Mouse (Mus musculus) liver, adult 2 months (tissue): ENCODE data around the gene Plcl1. TPM values are rescaled to one million over a fixed set of nuclear protein-coding genes. Genes with fewer than 3 reads are reported as not detected.

ENCODE experiments used
- DNase-seq: peaks from one replicate; pipeline ENCODE4 v3.0.0-alpha.2; 2011; ENCODE audit warnings: low read depth, low spot score; ENCODE audit errors: extremely low read depth
- H3K27ac ChIP-seq: fragments of 200-500 bp; replicated peaks from 2 replicates; pipeline ENCODE4 v1.5.1; 2012; ENCODE audit warnings: low read depth, mild to moderate bottlenecking, control low read depth, inconsistent platforms, low read length; ENCODE audit not compliant: insufficient read depth
- H3K27me3 ChIP-seq: fragments of 200-500 bp; 2 replicates; pipeline ENCODE4 v1.6.1; 2012; ENCODE audit warnings: mild to moderate bottlenecking, moderate library complexity, low read length, inconsistent platforms; ENCODE audit not compliant: control insufficient read depth, insufficient read depth
- H3K36me3 ChIP-seq: fragments of 200-500 bp; 2 replicates; pipeline ENCODE4 v1.6.1; 2012; ENCODE audit warnings: low read length, inconsistent platforms; ENCODE audit not compliant: control insufficient read depth, insufficient read depth
- H3K4me1 ChIP-seq: fragments of 200-500 bp; 2 replicates; pipeline ENCODE4 v1.6.1; 2011; ENCODE audit warnings: low read length; ENCODE audit not compliant: control insufficient read depth, insufficient read depth
- H3K4me3 ChIP-seq: fragments of 200-500 bp; 2 replicates; pipeline ENCODE4 v1.5.1; 2011; ENCODE audit warnings: low read depth, mild to moderate bottlenecking, control low read depth, low read length, moderate library complexity; ENCODE audit not compliant: insufficient read depth
- H3K79me2 ChIP-seq: fragments of 200-500 bp; 2 replicates; pipeline ENCODE4 v1.6.1; 2012; ENCODE audit warnings: inconsistent platforms, mild to moderate bottlenecking, low read length, moderate library complexity; ENCODE audit not compliant: control insufficient read depth, insufficient read depth
- H3K9ac ChIP-seq: fragments of 200-500 bp; 2 replicates; pipeline ENCODE4 v1.6.1; 2012; ENCODE audit warnings: low read depth, mild to moderate bottlenecking, control low read depth, inconsistent platforms, low read length
- CTCF ChIP-seq: fragments of 200-500 bp; IDR thresholded peaks from 2 replicates; pipeline ENCODE4 v1.5.1; 2011; ENCODE audit warnings: low read depth, low read length, control low read depth
- POLR2A ChIP-seq: fragments of 200-500 bp; IDR thresholded peaks from 2 replicates; pipeline ENCODE4 v1.6.1; 2011; ENCODE audit warnings: low read length, control low read depth; ENCODE audit not compliant: insufficient read depth; ENCODE audit errors: extremely low read depth
- WGBS: fragments of 180-500 bp; shearing (Covaris S2); methylation state at CpG from one replicate; pipeline ENCODE4 v1.1.7; 2018; 5-methylcytosine and 5-hydroxymethylcytosine counted together
- polyA plus RNA-seq: library from polyadenylated mRNA; depleted of rRNA; stranded (reverse); fragments of >200 nt; gene quantifications from 2 replicates; pipeline ENCODE4 v1.2.3, GENCODE M21; 2012
- total RNA-seq: library from RNA; depleted of rRNA; stranded (reverse); fragments of >200 nt; gene quantifications from 2 replicates; pipeline ENCODE4 v1.2.3, GENCODE M21; 2014

The Plcl1 gene
- total and polyA plus RNA-seq, 2 experiments = 0.09 to 0.65 TPM

GRCm38 (mm10) chr1:55572664-55573063 lies 166.9 kb downstream of the Plcl1 start:
- TF ChIP-seq CTCF (no peak), POLR2A (no peak)
- H3K79me2 ChIP-seq = no peaks in the 10 kb centered on the region
- WGBS = 80% methylated on average over 3 of the region's 3 CpGs
- no peak for DNase-seq
- H3K4me3 ChIP-seq = no peak overlapping the region
- H3K36me3 ChIP-seq = no peaks in the 10 kb centered on the region
- H3K27ac ChIP-seq = no peak overlapping the region
- H3K9ac ChIP-seq = no peak overlapping the region
- H3K27me3 ChIP-seq = no peaks in the 10 kb centered on the region
- no peaks in the 10 kb centered on the region for H3K4me1 ChIP-seq

DNA sequence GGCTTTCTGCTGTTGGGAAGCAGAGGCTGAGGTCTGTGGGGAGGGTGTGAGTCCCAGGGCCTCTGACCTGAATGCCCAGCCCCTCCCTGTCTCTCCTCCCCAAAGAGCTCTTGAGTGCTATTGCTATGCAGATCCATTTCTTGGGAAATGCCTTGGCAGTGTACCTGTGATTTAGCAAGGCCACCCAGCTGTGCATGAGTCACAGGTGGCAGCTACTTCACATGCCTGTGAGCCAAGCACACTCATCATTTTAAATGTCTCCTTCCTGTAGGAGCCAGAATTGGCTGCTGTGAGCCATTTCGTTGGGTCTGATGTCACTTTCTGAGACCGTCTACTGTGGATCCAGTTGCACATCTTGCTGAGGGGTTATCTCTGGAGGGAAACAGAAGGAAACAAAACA lies 170.2 kb downstream of the Plcl1 start:
- WGBS = 56% methylated on average over 2 of the region's 2 CpGs
- Histone ChIP-seq H3K27me3 (no peaks in the 10 kb centered on the region), H3K27ac (no peak overlapping the region), H3K79me2 (no peaks in the 10 kb centered on the region), H3K4me3 (no peak overlapping the region), H3K9ac (no peak overlapping the region), H3K4me1 (no peaks in the 10 kb centered on the region), H3K36me3 (no peaks in the 10 kb centered on the region)
- TF ChIP-seq POLR2A (no peak), CTCF (no peak)
- no peak for DNase-seq

DNA sequence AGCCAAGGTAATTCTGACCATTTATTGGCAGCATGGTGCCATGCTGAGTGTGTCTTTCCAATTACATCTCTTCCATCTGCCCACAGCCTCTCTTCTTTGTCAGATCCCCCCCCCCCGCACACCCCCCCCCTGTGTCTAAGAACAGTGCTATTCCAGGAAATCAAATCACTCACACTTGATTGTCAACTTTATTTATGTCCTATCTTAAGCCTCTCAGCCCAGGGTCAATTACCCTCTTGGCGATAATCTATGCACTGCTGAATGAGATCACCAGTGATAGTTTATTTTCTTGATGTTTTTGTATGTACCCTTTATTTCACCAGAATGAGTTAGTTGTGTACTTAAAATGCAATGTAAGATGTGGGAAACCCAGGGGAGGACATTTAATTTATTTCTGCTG lies 176.0 kb downstream of the Plcl1 start:
- H3K79me2 ChIP-seq = no peaks in the 10 kb centered on the region
- no peaks in the 10 kb centered on the region for H3K4me1 ChIP-seq
- H3K9ac ChIP-seq = no peak overlapping the region
- TF ChIP-seq POLR2A (no peak), CTCF (no peak)
- H3K4me3 ChIP-seq = no peak overlapping the region
- H3K27ac ChIP-seq = no peak overlapping the region
- H3K36me3 ChIP-seq = no peaks in the 10 kb centered on the region
- WGBS = 88% methylated on average over 2 of the region's 2 CpGs
- H3K27me3 ChIP-seq = no peaks in the 10 kb centered on the region
- no peak for DNase-seq

- Histone ChIP-seq H3K36me3 (no peaks in the 10 kb centered on the region), H3K4me1 (no peaks in the 10 kb centered on the region), H3K4me3 (no peak overlapping the region), H3K79me2 (no peaks in the 10 kb centered on the region), H3K9ac (no peak overlapping the region), H3K27ac (no peak overlapping the region), H3K27me3 (no peaks in the 10 kb centered on the region)
- 87% methylated on average over 4 of the region's 4 CpGs for WGBS
- no peak for TF ChIP-seq POLR2A
- no peak for TF ChIP-seq CTCF
- no peak for DNase-seq
Observed at GRCm38 (mm10) chr1:55585441-55585840, 179.7 kb downstream of the Plcl1 start.

DNA sequence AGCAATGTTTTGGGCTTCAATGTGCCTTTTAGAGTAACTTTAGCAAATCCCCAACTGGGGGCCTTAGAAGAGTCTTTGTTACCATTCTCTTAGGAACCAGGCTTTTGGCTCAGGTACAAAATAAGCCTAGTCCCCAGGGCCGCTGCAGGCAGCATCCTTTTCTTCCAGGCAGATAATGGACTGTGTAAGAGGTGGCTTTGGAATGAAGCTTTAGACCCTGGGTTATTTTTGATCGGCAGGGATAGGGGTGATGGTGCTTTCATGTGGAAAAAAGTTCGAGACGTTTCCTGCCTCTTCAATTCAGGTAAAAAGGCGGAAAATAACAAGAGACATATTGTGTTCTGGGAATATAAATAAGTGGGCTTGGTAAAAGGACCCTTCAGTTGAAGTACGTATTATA lies 182.4 kb downstream of the Plcl1 start:
- Histone ChIP-seq H3K9ac (no peak overlapping the region), H3K27ac (no peak overlapping the region), H3K4me1 (no peaks in the 10 kb centered on the region), H3K4me3 (no peak overlapping the region), H3K36me3 (no peaks in the 10 kb centered on the region), H3K79me2 (no peaks in the 10 kb centered on the region), H3K27me3 (no peaks in the 10 kb centered on the region)
- DNase-seq = no peak
- WGBS = 82% methylated on average over 6 of the region's 6 CpGs
- TF ChIP-seq POLR2A = no peak
- no peak for TF ChIP-seq CTCF

GRCm38 (mm10) chr1:55590047-55590446 lies 184.3 kb downstream of the Plcl1 start:
- DNase-seq = no peak
- Histone ChIP-seq H3K27me3 (no peaks in the 10 kb centered on the region), H3K4me1 (no peaks in the 10 kb centered on the region), H3K9ac (no peak overlapping the region), H3K4me3 (no peak overlapping the region), H3K27ac (no peak overlapping the region), H3K79me2 (no peaks in the 10 kb centered on the region), H3K36me3 (no peaks in the 10 kb centered on the region)
- TF ChIP-seq POLR2A (no peak), CTCF (no peak)
